Mouse (Mus musculus) ES-CJ7 (cell line): ENCODE results near the gene Cuedc2.

Source experiments
- DNase-seq: peaks from one replicate; pipeline ENCODE4 v3.0.0; 2011; ENCODE audit warnings: low read depth, low spot score

Cuedc2 gene

GRCm38 (mm10) chr19:46306751-46307289 is 31.7 kb downstream of the Cuedc2 start:
- DNase-seq: no peak

GRCm38 (mm10) chr19:46306268-46306610 is 32.3 kb downstream of the Cuedc2 start:
- DNase-seq: no peak

GRCm38 (mm10) chr19:46305432-46306267 is 32.9 kb downstream of the Cuedc2 start:
- peak; percentile 79 for DNase-seq

- DNase-seq: no peak
These were observed 33.6 kb downstream of the Cuedc2 start for GRCm38 (mm10) chr19:46304908-46305333.

GRCm38 (mm10) chr19:46304216-46304841 is 34.2 kb downstream of the Cuedc2 start, which contains the start of gene Nfkb2:
Gene Nfkb2 (plus strand): TSS chr19:46304320.
- DNase-seq: peak; percentile 90

- DNase-seq: no peak
These were observed 35.0 kb downstream of the Cuedc2 start for GRCm38 (mm10) chr19:46303251-46304215.

GRCm38 (mm10) chr19:46302551-46302950 is 36.0 kb downstream of the Cuedc2 start:
- DNase-seq: no peak

GRCm38 (mm10) chr19:46300294-46301045 is 38.0 kb downstream of the Cuedc2 start:
- DNase-seq: no peak

- DNase-seq: no peak
These were observed 41.6 kb downstream of the Cuedc2 start for GRCm38 (mm10) chr19:46296938-46297337.

- DNase-seq: no peak
These were observed 47.9 kb downstream of the Cuedc2 start for GRCm38 (mm10) chr19:46290535-46291105.

GRCm38 (mm10) chr19:46287566-46287965 is 50.9 kb downstream of the Cuedc2 start:
- no peak for DNase-seq

GRCm38 (mm10) chr19:46286926-46287325 is 51.6 kb downstream of the Cuedc2 start:
- no peak for DNase-seq

GRCm38 (mm10) chr19:46286047-46286446 is 52.5 kb downstream of the Cuedc2 start:
- no peak for DNase-seq

- no peak for DNase-seq
These were observed 52.9 kb downstream of the Cuedc2 start for GRCm38 (mm10) chr19:46285631-46286030.

GRCm38 (mm10) chr19:46284686-46285085 is 53.8 kb downstream of the Cuedc2 start:
- no peak for DNase-seq

- peak; percentile 41 for DNase-seq
These were observed 56.2 kb downstream of the Cuedc2 start for GRCm38 (mm10) chr19:46282081-46282849.
